Mouse (Mus musculus): ENCODE data around the gene Fbxo5. TPM values are rescaled to one million over a fixed set of nuclear protein-coding genes. Genes with fewer than 3 reads are reported as not detected.

Gene Fbxo5
- polyA plus RNA-seq, 1 experiment from 2014 or later, result 14.8 TPM

GRCm38 (mm10) chr10:5815968-5816367 lies 10.6 kb upstream of the Fbxo5 start:
- no peak for ATAC-seq
- ChIA-PET POLR2A (no interaction called here), CTCF (interaction anchor here (2.3 kb wide), 1 partner anchor 15 kb away, joined by 7 read pairs; no protein-coding TSS in a partner anchor)
- no peak for TF ChIP-seq CTCF (IDR thresholded peaks at IDR 0.05)
- in situ Hi-C loops (cut with MboI; ENCODE audit: low pct_unique_long_range_greater_than_20kb), result loop anchor here (25.0 kb wide), 6 partner anchors 604 to 1971 kb away; partner anchors contain the start of genes Ginm1, Ppil4 and Zbtb2
- no peak for DNase-seq (ENCODE audit: low read depth, low spot score)
- H3K27me3 ChIP-seq, result no peaks in the 10 kb centered on the region

DNA sequence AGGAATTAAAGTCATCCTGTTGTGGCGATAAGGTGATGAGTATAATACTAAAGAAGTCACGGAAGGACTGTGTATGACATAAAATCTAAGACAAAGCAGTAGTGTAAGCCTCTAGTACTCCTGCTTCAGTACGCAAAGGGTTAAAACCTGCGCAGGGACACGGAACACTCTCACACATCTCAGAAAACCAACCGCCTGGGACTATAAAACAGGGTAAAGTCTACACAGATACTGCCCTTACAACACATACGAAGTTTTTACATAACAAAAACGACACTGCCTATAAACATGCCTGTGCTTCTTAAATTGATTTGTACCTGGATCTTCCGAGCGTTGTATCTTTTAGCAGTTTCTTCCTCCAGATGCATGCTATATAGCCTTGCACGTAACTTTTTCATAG lies 8.3 kb upstream of the Fbxo5 start:
- CTCF ChIA-PET, result interaction anchor here (2.3 kb wide), 1 partner anchor 13 kb away, joined by 7 read pairs; no protein-coding TSS in a partner anchor
- POLR2A ChIA-PET, result no interaction called here
- TF ChIP-seq CTCF (IDR thresholded peaks at IDR 0.05), result no peak
- in situ Hi-C loops (cut with MboI; ENCODE audit: low pct_unique_long_range_greater_than_20kb), result loop anchor here (25.0 kb wide), 6 partner anchors 601 to 1974 kb away; partner anchors contain the start of genes Ginm1, Ppil4 and Zbtb2
- DNase-seq (ENCODE audit: low read depth, low spot score) (no peak), ATAC-seq (no peak)
- no peaks in the 10 kb centered on the region for H3K27me3 ChIP-seq

DNA sequence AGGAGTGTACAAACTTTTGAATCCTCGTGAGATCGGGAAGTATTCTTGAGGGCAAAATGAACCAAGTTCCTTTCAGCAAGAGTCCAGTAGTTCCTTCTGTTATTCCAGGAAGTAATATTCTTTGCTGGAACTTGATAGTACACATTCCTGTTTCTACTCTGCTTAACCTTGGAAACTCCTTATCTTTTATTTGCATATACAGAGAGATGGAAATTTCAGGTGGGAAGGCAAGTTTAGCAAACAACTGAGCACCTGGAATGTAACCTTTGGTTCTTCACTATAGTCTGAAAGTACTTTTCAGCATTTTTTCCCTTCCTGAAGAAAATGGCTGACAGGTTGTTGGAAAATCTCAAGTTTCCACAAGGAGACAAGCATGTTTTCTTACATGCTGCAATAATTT lies 2.3 kb upstream of the Fbxo5 start:
- no peaks in the 10 kb centered on the region for H3K27me3 ChIP-seq
- CTCF ChIA-PET, result no interaction called here
- POLR2A ChIA-PET, result no interaction called here
- no peak for DNase-seq (ENCODE audit: low read depth, low spot score)
- no peak for ATAC-seq
- in situ Hi-C loops (cut with MboI; ENCODE audit: low pct_unique_long_range_greater_than_20kb), result loop anchor here (25.0 kb wide), 6 partner anchors 595 to 1980 kb away; partner anchors contain the start of genes Ginm1, Ppil4 and Zbtb2
- no peak for TF ChIP-seq CTCF (IDR thresholded peaks at IDR 0.05)

DNA sequence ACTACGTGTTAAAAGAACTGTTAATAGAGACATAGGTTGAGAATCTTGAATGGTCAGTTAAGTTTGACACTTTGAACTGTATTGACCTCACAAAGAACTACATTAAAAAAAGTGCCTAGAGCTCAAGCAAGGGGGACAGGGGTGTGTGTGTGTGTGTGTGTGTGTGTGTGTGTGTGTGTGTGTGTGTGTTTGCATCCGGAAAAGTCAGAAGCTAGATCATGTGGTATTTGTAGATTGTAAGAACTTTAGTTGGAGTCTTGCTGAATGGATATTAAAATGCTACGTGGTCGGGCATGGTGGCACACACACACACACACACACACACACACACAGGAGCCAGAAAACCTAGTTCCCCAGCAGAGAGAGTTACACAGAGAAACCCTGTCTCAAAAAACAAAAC lies 1.6 kb upstream of the Fbxo5 start:
- in situ Hi-C loops (cut with MboI; ENCODE audit: low pct_unique_long_range_greater_than_20kb), result loop anchor here (25.0 kb wide), 6 partner anchors 595 to 1980 kb away; partner anchors contain the start of genes Ginm1, Ppil4 and Zbtb2
- no peak for DNase-seq (ENCODE audit: low read depth, low spot score)
- CTCF ChIA-PET, result interaction anchor here (2.0 kb wide), 1 partner anchor 18 kb away, joined by 10 read pairs; the partner anchor contains the start of gene Mtrf1l
- POLR2A ChIA-PET, result no interaction called here
- TF ChIP-seq CTCF (IDR thresholded peaks at IDR 0.05), result no peak
- no peak for ATAC-seq
- H3K27me3 ChIP-seq, result no peaks in the 10 kb centered on the region

- ChIA-PET POLR2A (interaction anchor here (1.4 to 1.5 kb wide), 2 partner anchors 15 to 17 kb away, joined by 3 read pairs; partner anchors contain the start of gene Mtrf1l), CTCF (interaction anchor here (1.3 to 2.0 kb wide), 2 partner anchors 18 to 21 kb away, joined by 3 to 10 read pairs; partner anchors contain the start of gene Mtrf1l)
- DNase-seq (ENCODE audit: low read depth, low spot score) (no peak), ATAC-seq (no peak)
- H3K27me3 ChIP-seq, result no peaks in the 10 kb centered on the region
- no peak for TF ChIP-seq CTCF (IDR thresholded peaks at IDR 0.05)
- in situ Hi-C loops (cut with MboI; ENCODE audit: low pct_unique_long_range_greater_than_20kb), result loop anchor here (25.0 kb wide), 6 partner anchors 594 to 1981 kb away; partner anchors contain the start of genes Ginm1, Ppil4 and Zbtb2
These were observed 1.0 kb upstream of the Fbxo5 start for GRCm38 (mm10) chr10:5806416-5806815.

- DNase-seq (ENCODE audit: low read depth, low spot score) (peak; percentile 73), ATAC-seq (peak; percentile 82)
- no peaks in the 10 kb centered on the region for H3K27me3 ChIP-seq
- in situ Hi-C loops (cut with MboI; ENCODE audit: low pct_unique_long_range_greater_than_20kb), result loop anchor here (25.0 kb wide), 6 partner anchors 594 to 1981 kb away; partner anchors contain the start of genes Ginm1, Ppil4 and Zbtb2
- CTCF ChIA-PET, result interaction anchor here (1.3 to 2.0 kb wide), 2 partner anchors 19 to 21 kb away, joined by 3 to 10 read pairs; partner anchors contain the start of gene Mtrf1l
- no peak for TF ChIP-seq CTCF (IDR thresholded peaks at IDR 0.05)
- POLR2A ChIA-PET, result interaction anchor here (1.4 to 1.5 kb wide), 2 partner anchors 16 to 17 kb away, joined by 3 read pairs; partner anchors contain the start of gene Mtrf1l
These were observed 419 bp upstream of the Fbxo5 start for GRCm38 (mm10) chr10:5805731-5806307.

DNA sequence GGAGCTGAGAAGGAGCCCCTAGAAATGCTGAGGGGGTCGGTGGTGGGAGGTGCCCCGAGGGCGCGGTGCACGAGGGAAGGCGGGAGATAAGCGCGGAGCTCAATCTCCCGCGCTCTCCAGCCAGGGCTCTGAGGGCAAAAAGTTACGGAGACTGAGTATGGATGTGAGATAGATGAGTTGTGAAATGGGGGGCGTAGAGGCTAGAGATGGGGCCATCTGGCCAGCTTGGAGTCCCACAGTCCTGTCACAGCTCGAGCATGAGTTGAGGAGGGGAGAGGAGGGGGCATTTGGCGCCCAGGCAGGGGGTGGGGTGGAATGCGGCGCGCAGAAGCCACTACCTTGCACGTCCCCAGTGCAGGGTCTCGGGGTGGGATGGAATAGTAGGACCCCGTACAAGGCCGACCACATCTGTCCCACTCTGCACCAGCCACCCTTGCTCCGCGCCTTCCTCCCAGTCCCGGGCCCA lies 676 bp downstream of the Fbxo5 start:
- ATAC-seq (no peak), DNase-seq (ENCODE audit: low read depth, low spot score) (no peak)
- CTCF ChIA-PET, result interaction anchor here (0.8 kb wide), 1 partner anchor 15 kb away, joined by 3 read pairs; no protein-coding TSS in a partner anchor
- in situ Hi-C loops (cut with MboI; ENCODE audit: low pct_unique_long_range_greater_than_20kb), result loop anchor here (25.0 kb wide), 6 partner anchors 592 to 1983 kb away; partner anchors contain the start of genes Ginm1, Ppil4 and Zbtb2
- POLR2A ChIA-PET, result interaction anchor here (0.5 to 0.6 kb wide), 2 partner anchors 17 to 324 kb away, joined by 3 to 8 read pairs; no protein-coding TSS in a partner anchor
- TF ChIP-seq CTCF (IDR thresholded peaks at IDR 0.05), result no peak
- no peaks in the 10 kb centered on the region for H3K27me3 ChIP-seq

DNA sequence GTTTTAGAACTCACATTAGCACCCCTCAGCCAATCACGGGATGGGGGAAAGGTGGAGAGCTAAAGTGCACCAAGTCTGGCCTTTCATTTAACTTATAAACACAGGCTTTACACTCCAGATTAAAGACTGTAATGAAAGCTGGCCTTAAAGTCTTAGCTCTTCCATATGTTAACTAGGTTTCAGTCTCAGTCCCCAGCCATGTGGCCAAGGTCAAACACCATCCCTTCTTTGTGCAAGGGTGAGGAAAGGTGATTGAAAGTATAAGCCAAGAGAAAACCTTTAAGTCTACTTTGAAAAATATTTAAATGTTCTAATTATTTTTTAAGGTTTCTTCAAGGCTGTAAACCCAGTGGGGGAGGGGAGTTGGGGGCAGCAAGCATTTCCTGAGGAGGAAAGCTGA lies 1.7 kb downstream of the Fbxo5 start:
- H3K27me3 ChIP-seq, result no peaks in the 10 kb centered on the region
- CTCF ChIA-PET, result interaction anchor here (0.8 to 1.4 kb wide), 2 partner anchors 14 to 22 kb away, joined by 3 to 5 read pairs; no protein-coding TSS in a partner anchor

DNA sequence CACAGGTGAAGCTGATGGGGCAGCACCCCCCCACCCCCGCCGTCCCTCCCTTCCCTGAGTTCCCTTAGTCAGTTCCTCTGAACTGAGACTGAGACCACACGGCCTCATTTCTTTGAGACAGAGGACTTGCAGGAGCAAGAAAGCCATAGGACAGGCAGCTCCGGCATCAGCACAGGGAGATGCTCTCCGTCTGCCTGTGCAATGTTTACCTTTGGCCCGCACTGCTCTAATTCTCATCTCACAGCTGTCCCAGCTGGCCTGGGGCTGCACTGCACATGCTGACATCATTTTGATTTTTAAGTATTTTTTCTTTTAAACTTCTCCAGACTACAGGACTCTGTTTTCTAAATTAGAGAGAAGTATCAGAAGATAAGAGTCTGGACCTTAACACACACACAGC lies 2.5 kb downstream of the Fbxo5 start:
- CTCF ChIA-PET, result interaction anchor here (1.3 to 1.4 kb wide), 2 partner anchors 22 to 203 kb away, joined by 3 to 5 read pairs; no protein-coding TSS in a partner anchor
- in situ Hi-C loops (cut with MboI; ENCODE audit: low pct_unique_long_range_greater_than_20kb), result loop anchor here (25.0 kb wide), 6 partner anchors 591 to 1984 kb away; partner anchors contain the start of genes Ginm1, Ppil4 and Zbtb2
- DNase-seq (ENCODE audit: low read depth, low spot score), result no peak
- no peak for TF ChIP-seq CTCF (IDR thresholded peaks at IDR 0.05)
- ATAC-seq, result no peak
- no peaks in the 10 kb centered on the region for H3K27me3 ChIP-seq
- POLR2A ChIA-PET, result no interaction called here

More for the DNA sequence above, 1.7 kb downstream of the Fbxo5 start:
- POLR2A ChIA-PET, result no interaction called here
- ATAC-seq (no peak), DNase-seq (ENCODE audit: low read depth, low spot score) (no peak)
- TF ChIP-seq CTCF (IDR thresholded peaks at IDR 0.05), result no peak
- in situ Hi-C loops (cut with MboI; ENCODE audit: low pct_unique_long_range_greater_than_20kb), result loop anchor here (25.0 kb wide), 6 partner anchors 591 to 1984 kb away; partner anchors contain the start of genes Ginm1, Ppil4 and Zbtb2

GRCm38 (mm10) chr10:5800490-5800889 lies 4.9 kb downstream of the Fbxo5 start:
- POLR2A ChIA-PET, result no interaction called here
- H3K27me3 ChIP-seq, result no peaks in the 10 kb centered on the region
- CTCF ChIA-PET, result interaction anchor here (1.0 to 3.4 kb wide), 8 partner anchors 14 to 43 kb away, joined by 3 to 28 read pairs (median 4); partner anchors contain the start of gene Mtrf1l
- in situ Hi-C loops (cut with MboI; ENCODE audit: low pct_unique_long_range_greater_than_20kb), result loop anchor here (25.0 kb wide), 6 partner anchors 588 to 1987 kb away; partner anchors contain the start of genes Ginm1, Ppil4 and Zbtb2
- DNase-seq (ENCODE audit: low read depth, low spot score) (no peak), ATAC-seq (no peak)
- no peak for TF ChIP-seq CTCF (IDR thresholded peaks at IDR 0.05)

Data from Patski (cell line).